Mouse (Mus musculus): ENCODE results near the gene Hspa5. TPM values are rescaled to one million over a fixed set of nuclear protein-coding genes. Genes with fewer than 3 reads are reported as not detected.

Hspa5 gene
- polyA plus RNA-seq (2015; fragmentation: Nextera tagmentation; extraction: Ambion mirVana) = 842 and 937 TPM in 2 replicates

DNA sequence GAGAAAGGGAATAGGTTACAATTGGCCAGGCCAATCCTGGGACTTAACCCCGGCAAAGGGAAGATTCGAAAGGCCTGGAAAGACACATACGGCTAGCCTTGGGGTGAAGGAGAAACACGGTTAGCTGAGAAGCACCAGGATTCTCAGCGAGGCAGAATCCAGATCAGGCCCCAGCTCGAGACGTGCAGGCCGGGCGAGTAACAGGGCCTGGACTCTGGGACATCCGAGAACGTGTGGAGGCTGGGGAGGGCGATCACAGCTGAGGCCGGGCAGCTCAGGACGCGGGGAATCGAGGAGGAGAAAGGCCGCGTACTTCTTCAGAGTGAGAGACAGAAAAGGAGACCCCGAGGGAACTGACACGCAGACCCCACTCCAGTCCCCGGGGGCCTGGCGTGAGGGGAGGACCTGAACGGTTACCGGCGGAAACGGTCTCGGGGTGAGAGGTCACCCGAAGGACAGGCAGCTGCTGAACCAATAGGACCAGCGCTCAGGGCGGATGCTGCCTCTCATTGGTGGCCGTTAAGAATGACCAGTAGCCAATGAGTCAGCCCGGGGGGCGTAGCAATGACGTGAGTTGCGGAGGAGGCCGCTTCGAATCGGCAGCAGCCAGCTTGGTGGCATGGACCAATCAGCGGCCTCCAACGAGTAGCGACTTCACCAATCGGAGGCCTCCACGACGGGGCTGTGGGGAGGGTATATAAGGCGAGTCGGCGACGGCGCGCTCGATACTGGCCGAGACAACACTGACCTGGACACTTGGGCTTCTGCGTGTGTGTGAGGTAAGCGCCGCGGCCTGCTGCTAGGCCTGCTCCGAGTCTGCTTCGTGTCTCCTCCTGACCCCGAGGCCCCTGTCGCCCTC lies at the start of gene Hspa5:
Gene Hspa5 (plus strand): TSS at position 603 of the 859 bp plus-strand sequence.
- Histone ChIP-seq H3K4me3 (peak within 1 kb of the TSS; percentile 96), H3K27me3 (no peaks in the 10 kb centered on the region), H3K9ac (peak within 1 kb of the TSS; percentile 98), H3K4me2 (replicated peaks) (peak within 1 kb of the TSS; percentile 74), H3K36me3 (peaks cover 36% of the 10 kb centered on the region), H3K27ac (peak within 1 kb of the TSS; percentile 88), H3K4me1 (peaks cover 42% of the 10 kb centered on the region), H3K9me3 (no peaks in the 10 kb centered on the region)
- peak; percentile 99 for ATAC-seq (ENCODE audit: low FRiP score, low read depth)
- WGBS = under 1% methylated on average over 59 of the region's 60 CpGs

DNA sequence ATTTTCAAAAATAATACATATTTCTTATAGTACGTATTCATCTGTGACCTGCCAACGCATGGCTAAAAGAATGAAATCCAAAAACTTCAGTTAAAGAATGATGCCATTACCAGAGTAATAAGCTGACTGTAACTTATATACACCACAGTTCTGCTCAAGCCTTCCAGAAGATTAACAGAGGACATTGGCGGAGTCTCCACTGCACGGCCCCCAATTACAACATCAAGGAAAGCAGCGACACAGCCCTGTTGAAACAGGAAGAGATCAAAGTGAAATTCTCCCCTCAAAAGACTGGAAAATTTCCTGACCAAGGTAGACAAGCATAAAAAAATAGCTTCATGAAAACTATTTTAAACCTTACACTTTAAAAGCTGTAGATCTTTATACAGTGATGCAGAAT lies 46.5 kb upstream of the Hspa5 start:
- peaks cover 75% of the 10 kb centered on the region for H3K36me3 ChIP-seq
- no peak for ATAC-seq (ENCODE audit: low FRiP score, low read depth)

GRCm38 (mm10) chr2:34727045-34727728 lies 44.6 kb upstream of the Hspa5 start:
- Histone ChIP-seq H3K9ac (no peak overlapping the region), H3K4me2 (replicated peaks) (no peak overlapping the region), H3K27me3 (no peaks in the 10 kb centered on the region), H3K9me3 (no peaks in the 10 kb centered on the region), H3K36me3 (peaks cover 61% of the 10 kb centered on the region), H3K4me3 (no peak overlapping the region), H3K27ac (no peak overlapping the region), H3K4me1 (no peaks in the 10 kb centered on the region)
- 95% methylated on average over 8 of the region's 8 CpGs for WGBS
- ATAC-seq (ENCODE audit: low FRiP score, low read depth) = no peak

More for the DNA sequence above, 46.5 kb upstream of the Hspa5 start:
- Histone ChIP-seq H3K27me3 (no peaks in the 10 kb centered on the region), H3K4me3 (no peak overlapping the region), H3K4me1 (no peaks in the 10 kb centered on the region), H3K9ac (no peak overlapping the region), H3K27ac (no peak overlapping the region), H3K9me3 (no peaks in the 10 kb centered on the region), H3K4me2 (replicated peaks) (no peak overlapping the region)
- 97% methylated on average over 5 of the region's 5 CpGs for WGBS

DNA sequence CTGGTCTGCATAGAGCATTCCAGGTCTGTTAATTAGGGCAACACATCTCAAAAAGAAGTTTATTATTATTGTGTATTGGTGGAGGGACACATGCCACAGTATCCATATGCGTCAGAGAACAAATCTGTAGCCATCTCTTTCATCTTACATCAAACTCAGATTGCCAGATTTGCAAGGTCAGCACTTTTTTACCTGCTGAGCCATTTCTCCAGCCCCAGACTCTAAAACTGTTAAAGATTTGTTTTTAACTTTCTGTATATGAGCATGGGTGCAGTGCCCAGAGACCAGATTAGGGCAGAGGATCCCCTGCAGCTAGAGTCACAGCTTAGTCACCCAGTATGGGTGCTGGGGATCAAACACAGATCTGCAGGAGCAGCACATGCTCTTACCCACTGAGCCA lies 35.1 kb upstream of the Hspa5 start:
- WGBS = 76% methylated on average over 1 of the region's 1 CpGs
- Histone ChIP-seq H3K4me1 (no peaks in the 10 kb centered on the region), H3K9me3 (no peaks in the 10 kb centered on the region)

GRCm38 (mm10) chr2:34737911-34738310 lies 33.9 kb upstream of the Hspa5 start:
- WGBS = 71% methylated on average over 1 of the region's 1 CpGs

More for the DNA sequence above, 35.1 kb upstream of the Hspa5 start:
- H3K27me3 ChIP-seq = no peaks in the 10 kb centered on the region
- H3K27ac ChIP-seq = no peak overlapping the region
- no peak overlapping the region for H3K4me3 ChIP-seq
- no peak overlapping the region for H3K4me2 ChIP-seq (replicated peaks)
- H3K9ac ChIP-seq = no peak overlapping the region
- H3K36me3 ChIP-seq = peaks cover 5% of the 10 kb centered on the region; the same call in 1 of the 2 replicates
- no peak for ATAC-seq (ENCODE audit: low FRiP score, low read depth)

GRCm38 (mm10) chr2:34739684-34740391 lies 31.9 kb upstream of the Hspa5 start:
- no peak overlapping the region for H3K4me2 ChIP-seq (replicated peaks)
- H3K4me1 ChIP-seq = no peaks in the 10 kb centered on the region
- no peaks in the 10 kb centered on the region for H3K27me3 ChIP-seq
- 71% methylated on average over 1 of the region's 1 CpGs for WGBS
- no peaks in the 10 kb centered on the region for H3K9me3 ChIP-seq
- H3K9ac ChIP-seq = no peak overlapping the region
- peaks cover 4% of the 10 kb centered on the region for H3K36me3 ChIP-seq
- no peak overlapping the region for H3K27ac ChIP-seq
- H3K4me3 ChIP-seq = no peak overlapping the region
- ATAC-seq (ENCODE audit: low FRiP score, low read depth) = no peak

More at GRCm38 (mm10) chr2:34737911-34738310, 33.9 kb upstream of the Hspa5 start:
- Histone ChIP-seq H3K27ac (no peak overlapping the region), H3K9me3 (no peaks in the 10 kb centered on the region), H3K4me2 (replicated peaks) (no peak overlapping the region), H3K9ac (no peak overlapping the region), H3K36me3 (peaks cover 5% of the 10 kb centered on the region; the same call in 1 of the 2 replicates), H3K27me3 (no peaks in the 10 kb centered on the region), H3K4me3 (no peak overlapping the region), H3K4me1 (no peaks in the 10 kb centered on the region)
- ATAC-seq (ENCODE audit: low FRiP score, low read depth) = no peak

- Histone ChIP-seq H3K9me3 (no peaks in the 10 kb centered on the region), H3K4me1 (no peaks in the 10 kb centered on the region), H3K9ac (no peak overlapping the region), H3K4me3 (no peak overlapping the region), H3K27ac (no peak overlapping the region), H3K27me3 (no peaks in the 10 kb centered on the region), H3K4me2 (replicated peaks) (no peak overlapping the region), H3K36me3 (peaks cover 4% of the 10 kb centered on the region)
- ATAC-seq (ENCODE audit: low FRiP score, low read depth) = no peak
- 95% methylated on average over 12 of the region's 12 CpGs for WGBS
These were observed 30.2 kb upstream of the Hspa5 start for GRCm38 (mm10) chr2:34741390-34742159.

DNA sequence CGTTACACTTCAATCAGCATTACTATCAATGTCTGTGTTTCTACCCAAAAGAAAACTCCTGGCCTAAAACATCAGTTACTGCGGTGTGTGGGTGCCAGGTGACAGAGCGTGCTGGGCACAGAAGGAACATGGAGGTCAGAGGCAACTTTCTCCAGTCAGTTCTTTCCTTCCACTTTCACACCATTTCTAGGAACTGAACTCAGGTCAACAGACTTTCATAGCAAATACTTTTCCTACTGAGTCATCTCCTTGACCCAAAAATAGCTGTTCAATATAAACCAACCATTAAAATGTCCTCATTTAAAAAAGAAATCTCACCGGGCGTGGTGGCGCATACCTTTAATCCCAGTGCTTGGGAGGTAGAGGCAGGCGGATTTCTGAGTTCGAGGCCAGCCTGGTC lies 29.1 kb upstream of the Hspa5 start:
- no peaks in the 10 kb centered on the region for H3K27me3 ChIP-seq
- H3K9ac ChIP-seq = no peak overlapping the region
- H3K4me3 ChIP-seq = no peak overlapping the region
- 91% methylated on average over 8 of the region's 8 CpGs for WGBS
- no peak for ATAC-seq (ENCODE audit: low FRiP score, low read depth)
- H3K9me3 ChIP-seq = no peaks in the 10 kb centered on the region
- H3K4me1 ChIP-seq = no peaks in the 10 kb centered on the region
- H3K4me2 ChIP-seq (replicated peaks) = no peak overlapping the region
- H3K27ac ChIP-seq = no peak overlapping the region
- H3K36me3 ChIP-seq = peaks cover 4% of the 10 kb centered on the region

DNA sequence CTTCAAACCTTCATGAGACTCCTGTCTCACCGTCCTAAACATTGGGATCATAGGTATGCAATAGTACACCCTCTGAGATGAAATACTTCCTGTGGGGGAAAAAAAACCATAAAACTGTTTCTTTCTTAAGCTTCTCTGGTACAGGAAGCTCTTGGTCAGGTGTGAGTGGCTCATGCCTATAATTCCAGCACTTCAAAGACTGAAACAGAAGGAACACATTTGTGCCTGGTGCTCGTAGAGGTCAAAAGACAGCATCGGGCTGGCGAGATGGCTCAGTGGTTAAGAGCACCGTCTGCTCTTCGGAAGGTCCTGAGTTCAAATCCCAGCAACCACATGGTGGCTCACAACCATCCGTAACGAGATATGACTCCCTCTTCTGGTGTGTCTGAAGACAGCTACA lies 27.3 kb upstream of the Hspa5 start:
- peaks cover 4% of the 10 kb centered on the region for H3K36me3 ChIP-seq
- H3K4me3 ChIP-seq = no peak overlapping the region
- H3K9ac ChIP-seq = no peak overlapping the region
- no peak for ATAC-seq (ENCODE audit: low FRiP score, low read depth)
- 79% methylated on average over 8 of the region's 8 CpGs for WGBS
- H3K27ac ChIP-seq = no peak overlapping the region
- H3K4me1 ChIP-seq = no peaks in the 10 kb centered on the region
- no peaks in the 10 kb centered on the region for H3K27me3 ChIP-seq
- H3K4me2 ChIP-seq (replicated peaks) = no peak overlapping the region
- no peaks in the 10 kb centered on the region for H3K9me3 ChIP-seq

GRCm38 (mm10) chr2:34745673-34746072 lies 26.1 kb upstream of the Hspa5 start:
- Histone ChIP-seq H3K9me3 (no peaks in the 10 kb centered on the region), H3K4me3 (no peak overlapping the region), H3K9ac (no peak overlapping the region), H3K4me1 (no peaks in the 10 kb centered on the region), H3K27ac (no peak overlapping the region), H3K27me3 (no peaks in the 10 kb centered on the region), H3K4me2 (replicated peaks) (no peak overlapping the region), H3K36me3 (peaks cover 4% of the 10 kb centered on the region)
- ATAC-seq (ENCODE audit: low FRiP score, low read depth) = no peak
- 88% methylated on average over 2 of the region's 2 CpGs for WGBS

DNA sequence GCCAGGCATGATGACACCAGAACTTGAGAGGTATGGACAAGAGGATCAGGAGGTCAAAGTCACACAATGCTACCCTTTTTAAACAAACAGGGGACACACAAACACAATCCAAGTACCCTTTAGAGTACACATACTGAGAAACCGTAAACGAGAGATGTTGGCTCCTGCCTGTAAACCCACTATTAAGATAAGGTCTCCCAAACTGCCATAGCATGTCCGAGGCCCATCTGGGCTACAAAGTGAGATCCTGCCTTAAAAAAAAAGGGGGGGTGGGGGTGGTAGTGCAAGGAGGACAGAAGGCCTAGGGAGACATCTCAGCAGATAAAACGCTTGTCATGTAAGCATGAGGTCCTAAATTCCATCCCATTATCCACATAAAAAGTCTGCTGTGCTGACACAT lies 23.3 kb upstream of the Hspa5 start:
- ATAC-seq (ENCODE audit: low FRiP score, low read depth) = no peak
- Histone ChIP-seq H3K4me3 (no peak overlapping the region), H3K4me2 (replicated peaks) (no peak overlapping the region), H3K9ac (no peak overlapping the region), H3K27ac (no peak overlapping the region), H3K27me3 (no peaks in the 10 kb centered on the region), H3K9me3 (no peaks in the 10 kb centered on the region), H3K36me3 (peaks cover 4% of the 10 kb centered on the region), H3K4me1 (peaks cover 8% of the 10 kb centered on the region)
- 88% methylated on average over 4 of the region's 4 CpGs for WGBS
